Mouse (Mus musculus) lung, embryonic 14.5 days (tissue): ENCODE measurements around the gene Kcnd1. TPM values are rescaled to one million over a fixed set of nuclear protein-coding genes. Genes with fewer than 3 reads are reported as not detected.

Experiments used
- ATAC-seq: fragments of 200-750 bp; cut with Nextera tagmentation; 2 replicates; pipeline ENCODE4 v1.8.0; 2017; ENCODE audit warnings: mild to moderate bottlenecking, moderate TSS enrichment, moderate library complexity; ENCODE audit not compliant: insufficient read depth
- DNase-seq: peaks from one replicate; pipeline ENCODE4 v3.0.0-alpha.2; 2015
- H3K27ac ChIP-seq: fragments of 300-500 bp; sonication (generic); 2 replicates; pipeline ENCODE4 v1.5.1; 2014; ENCODE audit warnings: low read depth, mild to moderate bottlenecking, moderate library complexity
- H3K27me3 ChIP-seq: fragments of 300-500 bp; sonication (generic); 2 replicates; pipeline ENCODE4 v1.6.1; 2014; ENCODE audit warnings: low read length, control low read depth; ENCODE audit not compliant: insufficient read depth
- H3K36me3 ChIP-seq: fragments of 300-500 bp; sonication (generic); 2 replicates; pipeline ENCODE4 v1.6.1; 2014; ENCODE audit warnings: control low read depth; ENCODE audit not compliant: insufficient read depth
- H3K4me1 ChIP-seq: fragments of 300-500 bp; sonication (generic); 2 replicates; pipeline ENCODE4 v1.6.1; 2014; ENCODE audit warnings: antibody characterized with exemption, control low read depth; ENCODE audit not compliant: insufficient read depth
- H3K4me2 ChIP-seq: fragments of 300-500 bp; sonication (generic); 2 replicates; pipeline ENCODE4 v1.6.1; 2014; ENCODE audit warnings: mild to moderate bottlenecking
- H3K4me3 ChIP-seq: fragments of 300-500 bp; sonication (generic); 2 replicates; pipeline ENCODE4 v1.5.1; 2014; ENCODE audit warnings: low read depth, low read length
- H3K9ac ChIP-seq: fragments of 300-500 bp; sonication (generic); 2 replicates; pipeline ENCODE4 v1.6.1; 2014
- H3K9me3 ChIP-seq: fragments of 300-500 bp; sonication (generic); 2 replicates; pipeline ENCODE4 v1.6.1; 2016; ENCODE audit warnings: low read depth, low read length, control low read depth
- CTCF ChIP-seq: IDR thresholded peaks from 2 replicates; pipeline ENCODE4 v1.5.1; 2016; ENCODE audit warnings: antibody characterized with exemption, low read depth
- WGBS: fragments of 180-500 bp; shearing (Covaris S2); extraction: QIAGEN DNeasy Blood & Tissue Kit; methylation state at CpG from one replicate; pipeline ENCODE4 v1.1.7; 2014; 5-methylcytosine and 5-hydroxymethylcytosine counted together
- polyA plus RNA-seq: library from polyadenylated mRNA; unstranded; fragments of >200 nt; fragmentation: Nextera tagmentation; extraction: Ambion mirVana; gene quantifications from 2 replicates; pipeline ENCODE4 v1.2.1, GENCODE M21; 2014

Kcnd1 gene
- 1.6 and 2.0 TPM in 2 replicates for polyA plus RNA-seq

- Histone ChIP-seq H3K27me3 (no peaks in the 10 kb centered on the region), H3K4me1 (no peaks in the 10 kb centered on the region), H3K9ac (peak within 1 kb of the TSS; percentile 42), H3K36me3 (peaks cover 10% of the 10 kb centered on the region; the same call in 1 of the 2 replicates), H3K4me2 (peak within 1 kb of the TSS; percentile 65), H3K4me3 (peak within 1 kb of the TSS; percentile 39), H3K9me3 (no peaks in the 10 kb centered on the region), H3K27ac (no peak within 1 kb of the TSS)
- no peak for TF ChIP-seq CTCF
- 10% methylated on average over 16 of the region's 24 CpGs for WGBS
- peak; percentile 67 for DNase-seq
- peak; percentile 83 for ATAC-seq
These were observed at the start of gene Kcnd1 for GRCm38 (mm10) chrX:7821865-7822779. TSS of gene Kcnd1 (plus strand) at chrX:7822289.

GRCm38 (mm10) chrX:7772766-7773165 is 49.3 kb upstream of the Kcnd1 start:
- 53% methylated on average over 2 of the region's 2 CpGs for WGBS
- H3K36me3 ChIP-seq: peaks cover 57% of the 10 kb centered on the region
- H3K4me1 ChIP-seq: no peaks in the 10 kb centered on the region

GRCm38 (mm10) chrX:7775501-7776205 is 46.4 kb upstream of the Kcnd1 start:
- TF ChIP-seq CTCF: no peak
- ATAC-seq (no peak), DNase-seq (no peak)
- no peak overlapping the region for H3K9ac ChIP-seq
- H3K27ac ChIP-seq: no peak overlapping the region
- WGBS: 76% methylated on average over 9 of the region's 9 CpGs
- H3K36me3 ChIP-seq: peaks cover 32% of the 10 kb centered on the region
- H3K4me3 ChIP-seq: no peak overlapping the region
- no peaks in the 10 kb centered on the region for H3K4me1 ChIP-seq
- H3K9me3 ChIP-seq: no peaks in the 10 kb centered on the region
- H3K4me2 ChIP-seq: no peak overlapping the region
- H3K27me3 ChIP-seq: no peaks in the 10 kb centered on the region

More at GRCm38 (mm10) chrX:7772766-7773165, 49.3 kb upstream of the Kcnd1 start:
- H3K4me2 ChIP-seq: no peak overlapping the region
- no peak overlapping the region for H3K4me3 ChIP-seq
- no peak overlapping the region for H3K9ac ChIP-seq
- no peak for DNase-seq
- H3K27ac ChIP-seq: no peak overlapping the region
- no peak for ATAC-seq
- no peaks in the 10 kb centered on the region for H3K27me3 ChIP-seq
- peak; percentile 40; the same call in 1 of the 2 replicates for TF ChIP-seq CTCF
- H3K9me3 ChIP-seq: no peaks in the 10 kb centered on the region

- ATAC-seq (peak; percentile 64), DNase-seq (peak; percentile 76)
- no peak overlapping the region for H3K9ac ChIP-seq
- peaks cover 23% of the 10 kb centered on the region for H3K36me3 ChIP-seq
- peak; percentile 79 for TF ChIP-seq CTCF
- H3K4me3 ChIP-seq: no peak overlapping the region
- H3K27me3 ChIP-seq: no peaks in the 10 kb centered on the region
- H3K4me1 ChIP-seq: no peaks in the 10 kb centered on the region
- no peaks in the 10 kb centered on the region for H3K9me3 ChIP-seq
- 41% methylated on average over 8 of the region's 8 CpGs for WGBS
- H3K4me2 ChIP-seq: no peak overlapping the region
- no peak overlapping the region for H3K27ac ChIP-seq
These were observed 45.6 kb upstream of the Kcnd1 start for GRCm38 (mm10) chrX:7776329-7777082.

GRCm38 (mm10) chrX:7778450-7779244 is 43.4 kb upstream of the Kcnd1 start:
- no peak for TF ChIP-seq CTCF
- DNase-seq: peak; percentile 22
- no peak overlapping the region for H3K9ac ChIP-seq
- no peak overlapping the region for H3K4me3 ChIP-seq
- 60% methylated on average over 7 of the region's 7 CpGs for WGBS
- no peaks in the 10 kb centered on the region for H3K27me3 ChIP-seq
- H3K4me2 ChIP-seq: no peak overlapping the region
- no peaks in the 10 kb centered on the region for H3K9me3 ChIP-seq
- peaks cover 8% of the 10 kb centered on the region for H3K36me3 ChIP-seq
- no peak overlapping the region for H3K27ac ChIP-seq
- H3K4me1 ChIP-seq: no peaks in the 10 kb centered on the region
- no peak for ATAC-seq

GRCm38 (mm10) chrX:7779294-7779693 is 42.8 kb upstream of the Kcnd1 start:
- Histone ChIP-seq H3K9me3 (no peaks in the 10 kb centered on the region), H3K27me3 (no peaks in the 10 kb centered on the region), H3K4me2 (no peak overlapping the region), H3K36me3 (peaks cover 2% of the 10 kb centered on the region), H3K27ac (no peak overlapping the region), H3K9ac (no peak overlapping the region), H3K4me3 (no peak overlapping the region), H3K4me1 (no peaks in the 10 kb centered on the region)
- TF ChIP-seq CTCF: no peak
- DNase-seq (no peak), ATAC-seq (no peak)
- WGBS: 8% methylated on average over 3 of the region's 3 CpGs
